Mouse (Mus musculus): Measurements from ENCODE around the gene Arnt2. TPM values are rescaled to one million over a fixed set of nuclear protein-coding genes. Genes with fewer than 3 reads are reported as not detected.

Arnt2 gene
- polyA plus RNA-seq, 1 experiment from 2014 or later, result 3.4 TPM

- peaks cover 8% of the 10 kb centered on the region for H3K4me1 ChIP-seq
- no peak overlapping the region for H3K4me3 ChIP-seq
- H3K27ac ChIP-seq (replicated peaks), result no peak overlapping the region
- H3K27me3 ChIP-seq (replicated peaks), result no peaks in the 10 kb centered on the region
- no peak overlapping the region for H3K9ac ChIP-seq
- no peak overlapping the region for H3K4me2 ChIP-seq
- no peaks in the 10 kb centered on the region for H3K9me3 ChIP-seq
- no peak for ATAC-seq (ENCODE audit: extremely low read depth, insufficient number of reproducible peaks, low FRiP score, low TSS enrichment)
- 82% methylated on average over 3 of the region's 3 CpGs for WGBS
- 0 out of 2 replicates have a peak, but pooled peaks cover 3% of the 10 kb centered on the region for H3K36me3 ChIP-seq
These were observed 153.3 kb downstream of the Arnt2 start for GRCm38 (mm10) chr7:84256661-84257060.

- no peaks in the 10 kb centered on the region for H3K9me3 ChIP-seq
- no peak overlapping the region for H3K4me2 ChIP-seq
- no peaks in the 10 kb centered on the region for H3K27me3 ChIP-seq (replicated peaks)
- 79% methylated on average over 1 of the region's 1 CpGs for WGBS
- no peak overlapping the region for H3K4me3 ChIP-seq
- peaks cover 7% of the 10 kb centered on the region for H3K4me1 ChIP-seq
- H3K9ac ChIP-seq, result no peak overlapping the region
- 0 out of 2 replicates have a peak, but pooled peaks cover under 1% of the 10 kb centered on the region for H3K36me3 ChIP-seq
- no peak overlapping the region for H3K27ac ChIP-seq (replicated peaks)
- ATAC-seq (ENCODE audit: extremely low read depth, insufficient number of reproducible peaks, low FRiP score, low TSS enrichment), result no peak
These were observed 153.7 kb downstream of the Arnt2 start for GRCm38 (mm10) chr7:84256245-84256644.

DNA sequence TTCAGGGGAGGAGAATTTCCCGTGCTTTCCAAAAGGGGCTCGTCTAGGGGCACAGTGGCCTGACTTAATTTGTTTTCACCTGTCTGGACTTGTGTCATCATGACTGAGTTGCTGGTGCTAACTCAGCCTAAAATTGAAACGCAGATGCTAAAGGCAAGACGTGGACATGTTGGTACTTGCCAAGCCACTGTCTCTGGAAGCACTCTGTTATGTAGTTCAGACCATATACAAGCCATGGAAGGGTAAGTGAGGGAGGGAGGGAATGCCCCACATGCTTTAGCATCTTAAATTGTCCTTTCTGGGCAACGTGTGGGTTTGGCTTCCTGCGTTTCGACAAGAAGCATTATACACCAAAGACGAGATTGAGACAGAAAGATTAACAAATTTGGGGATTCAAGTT, 155.1 kb downstream of the Arnt2 start:
- WGBS, result 58% methylated on average over 8 of the region's 8 CpGs
- H3K9me3 ChIP-seq, result no peaks in the 10 kb centered on the region
- H3K4me3 ChIP-seq, result no peak overlapping the region
- no peak overlapping the region for H3K9ac ChIP-seq
- ATAC-seq (ENCODE audit: extremely low read depth, insufficient number of reproducible peaks, low FRiP score, low TSS enrichment), result no peak
- no peaks in the 10 kb centered on the region; the same call in 1 of the 2 replicates for H3K27me3 ChIP-seq (replicated peaks)
- no peak overlapping the region for H3K4me2 ChIP-seq
- peaks cover 4% of the 10 kb centered on the region; the same call in 1 of the 2 replicates for H3K4me1 ChIP-seq
- no peak overlapping the region for H3K27ac ChIP-seq (replicated peaks)
- 0 out of 2 replicates have a peak, but pooled peaks cover 4% of the 10 kb centered on the region for H3K36me3 ChIP-seq

DNA sequence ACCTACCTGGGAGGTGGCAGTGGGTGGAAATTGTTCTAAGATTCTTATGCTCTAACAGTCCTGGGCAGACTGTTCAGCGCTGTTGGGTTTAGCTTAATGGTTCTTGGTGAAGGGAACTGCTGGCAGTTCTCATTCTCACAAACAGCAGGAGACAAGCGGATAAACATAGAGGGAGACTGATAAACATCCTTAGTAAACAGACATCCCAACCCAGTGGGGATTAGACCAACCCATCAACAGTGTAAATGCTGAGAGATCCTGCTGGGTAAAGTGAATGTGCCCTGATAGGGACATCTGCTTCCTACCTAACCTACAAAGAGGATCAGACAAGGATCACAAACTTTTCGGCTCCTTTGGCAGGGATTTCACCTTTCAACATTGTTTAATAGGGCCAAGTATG, 155.7 kb downstream of the Arnt2 start:
- Histone ChIP-seq H3K27ac (replicated peaks) (no peak overlapping the region), H3K9ac (no peak overlapping the region), H3K4me1 (peaks cover 4% of the 10 kb centered on the region; the same call in 1 of the 2 replicates), H3K9me3 (no peaks in the 10 kb centered on the region), H3K36me3 (0 out of 2 replicates have a peak, but pooled peaks cover 4% of the 10 kb centered on the region), H3K27me3 (replicated peaks) (no peaks in the 10 kb centered on the region; the same call in 1 of the 2 replicates), H3K4me2 (no peak overlapping the region), H3K4me3 (no peak overlapping the region)
- ATAC-seq (ENCODE audit: extremely low read depth, insufficient number of reproducible peaks, low FRiP score, low TSS enrichment), result no peak
- WGBS, result 19% methylated on average over 3 of the region's 3 CpGs

GRCm38 (mm10) chr7:84251667-84252066, 158.3 kb downstream of the Arnt2 start:
- Histone ChIP-seq H3K9ac (no peak overlapping the region), H3K4me3 (no peak overlapping the region), H3K27ac (replicated peaks) (no peak overlapping the region), H3K4me2 (no peak overlapping the region), H3K9me3 (no peaks in the 10 kb centered on the region), H3K36me3 (0 out of 2 replicates have a peak, but pooled peaks cover 4% of the 10 kb centered on the region), H3K4me1 (peaks cover 11% of the 10 kb centered on the region), H3K27me3 (replicated peaks) (no peaks in the 10 kb centered on the region; the same call in 1 of the 2 replicates)
- WGBS, result 77% methylated on average over 2 of the region's 2 CpGs
- no peak for ATAC-seq (ENCODE audit: extremely low read depth, insufficient number of reproducible peaks, low FRiP score, low TSS enrichment)

DNA sequence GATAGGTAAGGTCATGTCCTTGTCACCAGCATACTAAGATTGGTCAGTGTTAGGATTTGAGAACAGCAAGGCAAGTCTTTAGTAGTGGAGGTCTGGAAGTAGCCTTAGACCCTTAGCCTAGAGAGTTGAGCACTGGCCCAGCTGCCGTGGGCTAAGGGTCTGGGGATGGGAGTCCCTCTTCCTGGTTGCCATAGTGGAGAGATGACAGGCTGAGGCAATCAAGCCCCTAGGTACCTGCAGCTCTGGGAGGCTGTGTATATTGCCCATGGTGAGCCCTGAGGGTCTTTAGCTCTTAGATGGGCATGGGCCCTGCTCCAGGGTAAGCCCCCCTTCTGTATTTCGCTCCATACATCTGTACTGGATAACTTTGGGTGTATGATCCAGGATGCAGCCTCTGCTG, 159.2 kb downstream of the Arnt2 start:
- Histone ChIP-seq H3K36me3 (0 out of 2 replicates have a peak, but pooled peaks cover 4% of the 10 kb centered on the region), H3K4me1 (peaks cover 8% of the 10 kb centered on the region; the same call in 1 of the 2 replicates), H3K27ac (replicated peaks) (no peak overlapping the region), H3K4me2 (no peak overlapping the region), H3K9ac (no peak overlapping the region), H3K27me3 (replicated peaks) (no peaks in the 10 kb centered on the region; the same call in 1 of the 2 replicates), H3K4me3 (no peak overlapping the region), H3K9me3 (no peaks in the 10 kb centered on the region)
- no peak for ATAC-seq (ENCODE audit: extremely low read depth, insufficient number of reproducible peaks, low FRiP score, low TSS enrichment)
- WGBS, result 78% methylated on average over 2 of the region's 2 CpGs

- no peak overlapping the region for H3K9ac ChIP-seq
- no peak for ATAC-seq (ENCODE audit: extremely low read depth, insufficient number of reproducible peaks, low FRiP score, low TSS enrichment)
- H3K9me3 ChIP-seq, result no peaks in the 10 kb centered on the region
- H3K27ac ChIP-seq (replicated peaks), result no peak overlapping the region
- H3K4me1 ChIP-seq, result peaks cover 8% of the 10 kb centered on the region; the same call in 1 of the 2 replicates
- no peak overlapping the region for H3K4me2 ChIP-seq
- H3K4me3 ChIP-seq, result no peak overlapping the region
- no peaks in the 10 kb centered on the region; the same call in 1 of the 2 replicates for H3K27me3 ChIP-seq (replicated peaks)
- 81% methylated on average over 8 of the region's 8 CpGs for WGBS
- 0 out of 2 replicates have a peak, but pooled peaks cover 4% of the 10 kb centered on the region for H3K36me3 ChIP-seq
These were observed 160.0 kb downstream of the Arnt2 start for GRCm38 (mm10) chr7:84249951-84250350.

DNA sequence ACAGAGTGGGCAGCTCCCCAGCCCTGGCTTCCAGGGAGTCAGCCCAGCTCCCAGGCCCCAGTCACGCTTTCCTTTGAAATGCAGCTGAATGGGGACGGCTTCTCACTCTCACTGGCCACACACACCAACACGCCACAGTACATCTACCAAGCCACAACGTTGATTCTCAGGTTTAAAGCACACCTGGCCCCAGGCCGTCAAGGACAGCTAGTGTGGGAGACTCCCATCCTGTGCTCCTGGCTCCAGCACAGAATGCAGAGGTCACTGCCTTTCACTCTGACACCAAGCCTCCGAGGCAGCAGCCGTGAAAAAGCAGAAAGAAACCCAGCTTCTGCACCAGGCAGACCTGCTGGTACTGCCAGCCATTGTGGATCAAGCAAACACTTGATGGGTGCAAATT, 160.6 kb downstream of the Arnt2 start:
- Histone ChIP-seq H3K4me2 (no peak overlapping the region), H3K4me3 (no peak overlapping the region), H3K36me3 (0 out of 2 replicates have a peak, but pooled peaks cover 4% of the 10 kb centered on the region), H3K9me3 (no peaks in the 10 kb centered on the region), H3K4me1 (peaks cover 8% of the 10 kb centered on the region; the same call in 1 of the 2 replicates), H3K27me3 (replicated peaks) (no peaks in the 10 kb centered on the region; the same call in 1 of the 2 replicates), H3K27ac (replicated peaks) (no peak overlapping the region), H3K9ac (no peak overlapping the region)
- no peak for ATAC-seq (ENCODE audit: extremely low read depth, insufficient number of reproducible peaks, low FRiP score, low TSS enrichment)
- WGBS, result 51% methylated on average over 7 of the region's 7 CpGs

- H3K27ac ChIP-seq (replicated peaks), result no peak overlapping the region
- H3K4me2 ChIP-seq, result no peak overlapping the region
- no peak overlapping the region for H3K9ac ChIP-seq
- no peak overlapping the region for H3K4me3 ChIP-seq
- H3K36me3 ChIP-seq, result 0 out of 2 replicates have a peak, but pooled peaks cover 4% of the 10 kb centered on the region
- H3K9me3 ChIP-seq, result no peaks in the 10 kb centered on the region
- ATAC-seq (ENCODE audit: extremely low read depth, insufficient number of reproducible peaks, low FRiP score, low TSS enrichment), result no peak
- no peaks in the 10 kb centered on the region; the same call in 1 of the 2 replicates for H3K27me3 ChIP-seq (replicated peaks)
- peaks cover 8% of the 10 kb centered on the region; the same call in 1 of the 2 replicates for H3K4me1 ChIP-seq
- WGBS, result 35% methylated on average over 3 of the region's 3 CpGs
These were observed 161.9 kb downstream of the Arnt2 start for GRCm38 (mm10) chr7:84247960-84248665.

DNA sequence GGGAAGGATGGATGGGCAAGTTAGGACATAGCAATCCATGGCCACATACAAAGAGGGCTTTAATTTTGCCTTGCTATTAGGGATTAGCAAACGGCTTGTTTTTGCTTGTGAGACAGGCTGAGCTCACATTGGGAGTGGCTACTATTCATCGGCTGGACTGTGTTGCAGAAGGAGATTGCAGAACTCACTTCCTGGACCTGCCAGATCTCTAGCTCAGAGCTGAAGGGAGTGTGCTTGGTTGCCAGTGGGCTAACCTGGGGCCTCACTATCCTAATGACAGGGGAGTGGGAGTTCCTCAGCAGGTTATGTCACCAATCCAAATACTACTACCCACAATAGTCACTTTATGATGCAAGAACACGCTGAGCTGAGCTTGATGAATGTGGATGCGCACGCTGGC, 163.1 kb downstream of the Arnt2 start:
- Histone ChIP-seq H3K4me2 (no peak overlapping the region), H3K27ac (replicated peaks) (no peak overlapping the region), H3K4me1 (peaks cover 8% of the 10 kb centered on the region; the same call in 1 of the 2 replicates), H3K36me3 (0 out of 2 replicates have a peak, but pooled peaks cover 4% of the 10 kb centered on the region), H3K4me3 (no peak overlapping the region), H3K27me3 (replicated peaks) (no peaks in the 10 kb centered on the region; the same call in 1 of the 2 replicates), H3K9me3 (no peaks in the 10 kb centered on the region), H3K9ac (no peak overlapping the region)
- WGBS, result 74% methylated on average over 5 of the region's 5 CpGs
- ATAC-seq (ENCODE audit: extremely low read depth, insufficient number of reproducible peaks, low FRiP score, low TSS enrichment), result no peak

GRCm38 (mm10) chr7:84246093-84246492, 163.9 kb downstream of the Arnt2 start:
- peaks cover 8% of the 10 kb centered on the region; the same call in 1 of the 2 replicates for H3K4me1 ChIP-seq
- H3K27me3 ChIP-seq (replicated peaks), result no peaks in the 10 kb centered on the region; the same call in 1 of the 2 replicates
- H3K27ac ChIP-seq (replicated peaks), result no peak overlapping the region
- ATAC-seq (ENCODE audit: extremely low read depth, insufficient number of reproducible peaks, low FRiP score, low TSS enrichment), result no peak
- no peaks in the 10 kb centered on the region for H3K9me3 ChIP-seq
- H3K4me2 ChIP-seq, result no peak overlapping the region
- H3K9ac ChIP-seq, result no peak overlapping the region
- no peak overlapping the region for H3K4me3 ChIP-seq
- WGBS, result 81% methylated on average over 2 of the region's 2 CpGs
- H3K36me3 ChIP-seq, result 0 out of 2 replicates have a peak, but pooled peaks cover 3% of the 10 kb centered on the region

All from heart, embryonic 13.5 days (tissue).